Mouse (Mus musculus): ENCODE measurements around the gene Ascc2. TPM values are rescaled to one million over a fixed set of nuclear protein-coding genes. Genes with fewer than 3 reads are reported as not detected.

Ascc2 gene
- total RNA-seq, 1 experiment, result 23.8 TPM

- H3K4me1 ChIP-seq (ENCODE audit: control insufficient read depth in 2 of 2, insufficient read depth in 2 of 2, low read length in 2 of 2, poor library complexity in 1 of 2), result peaks cover 2 to 13% of the 10 kb centered on the region in 2 experiments; a peak in 3 of 4 replicates
- in situ Hi-C loops (cut with MboI; ENCODE audit: low sequenced_read_pairs in 2 of 2, unreplicated experiment in 2 of 2), result no loop called here
- TF ChIP-seq CHD2 (IDR thresholded peaks at IDR 0.05; ENCODE audit: low read depth, low read length), result no peak
- no peak for TF ChIP-seq ZNF384 (IDR thresholded peaks at IDR 0.05; ENCODE audit: low read depth, low read length)
- no peak for TF ChIP-seq HCFC1 (IDR thresholded peaks at IDR 0.05; ENCODE audit: borderline replicate concordance, insufficient read depth, low read length)
- TF ChIP-seq ZC3H11A (IDR thresholded peaks at IDR 0.05; ENCODE audit: borderline replicate concordance, low read depth, low read length), result no peak
- TF ChIP-seq MAFK (IDR thresholded peaks at IDR 0.05; ENCODE audit: insufficient read depth, low read depth, low read length), result no peak
Observed at GRCm38 (mm10) chr11:4692162-4692561, 54.6 kb downstream of the Ascc2 start.

GRCm38 (mm10) chr11:4697043-4697983, 59.8 kb downstream of the Ascc2 start:
- TF ChIP-seq ZNF384 (IDR thresholded peaks at IDR 0.05; ENCODE audit: low read depth, low read length), result no peak
- no peak for TF ChIP-seq MAFK (IDR thresholded peaks at IDR 0.05; ENCODE audit: insufficient read depth, low read depth, low read length)
- TF ChIP-seq HCFC1 (IDR thresholded peaks at IDR 0.05; ENCODE audit: borderline replicate concordance, insufficient read depth, low read length), result no peak
- no peak for TF ChIP-seq ZC3H11A (IDR thresholded peaks at IDR 0.05; ENCODE audit: borderline replicate concordance, low read depth, low read length)
- TF ChIP-seq CHD2 (IDR thresholded peaks at IDR 0.05; ENCODE audit: low read depth, low read length), result no peak
- H3K9ac ChIP-seq (ENCODE audit: insufficient read depth, low read depth, low read length, poor library complexity, severe bottlenecking), result no peak overlapping the region
- in situ Hi-C loops (cut with MboI; ENCODE audit: low sequenced_read_pairs in 2 of 2, unreplicated experiment in 2 of 2), result no loop called here
- peaks cover 12% of the 10 kb centered on the region for H3K36me3 ChIP-seq (ENCODE audit: control insufficient read depth, insufficient read depth, low read length, poor library complexity, severe bottlenecking)
- DNase-seq (ENCODE audit: low read depth, low spot score), result no peak
- no peak overlapping the region for H3K4me3 ChIP-seq (ENCODE audit: insufficient read depth in 1 of 2, low read depth in 1 of 2, low read length in 2 of 2, poor library complexity in 1 of 2, severe bottlenecking in 1 of 2)
- H3K4me1 ChIP-seq (ENCODE audit: control insufficient read depth in 2 of 2, insufficient read depth in 2 of 2, low read length in 2 of 2, poor library complexity in 1 of 2), result peaks cover 0 to 4% of the 10 kb centered on the region in 2 experiments; a peak in 1 of 4 replicates
- no peaks in the 10 kb centered on the region for H3K9me3 ChIP-seq (ENCODE audit: control insufficient read depth, insufficient read depth, low read depth, low read length)
- H3K27ac ChIP-seq (ENCODE audit: insufficient read depth, low read depth, low read length, poor library complexity, severe bottlenecking), result no peak overlapping the region

More at GRCm38 (mm10) chr11:4692162-4692561, 54.6 kb downstream of the Ascc2 start:
- Histone ChIP-seq H3K27ac (ENCODE audit: insufficient read depth, low read depth, low read length, poor library complexity, severe bottlenecking) (no peak overlapping the region), H3K36me3 (ENCODE audit: control insufficient read depth, insufficient read depth, low read length, poor library complexity, severe bottlenecking) (no peaks in the 10 kb centered on the region), H3K9me3 (ENCODE audit: control insufficient read depth, insufficient read depth, low read depth, low read length) (no peaks in the 10 kb centered on the region), H3K4me3 (ENCODE audit: insufficient read depth in 1 of 2, low read depth in 1 of 2, low read length in 2 of 2, poor library complexity in 1 of 2, severe bottlenecking in 1 of 2) (no peak overlapping the region), H3K9ac (ENCODE audit: insufficient read depth, low read depth, low read length, poor library complexity, severe bottlenecking) (no peak overlapping the region)
- DNase-seq (ENCODE audit: low read depth, low spot score), result no peak

GRCm38 (mm10) chr11:4700726-4701125, 63.2 kb downstream of the Ascc2 start:
- in situ Hi-C loops (cut with MboI; ENCODE audit: low sequenced_read_pairs in 2 of 2, unreplicated experiment in 2 of 2), result no loop called here
- H3K4me3 ChIP-seq (ENCODE audit: insufficient read depth in 1 of 2, low read depth in 1 of 2, low read length in 2 of 2, poor library complexity in 1 of 2, severe bottlenecking in 1 of 2), result no peak overlapping the region
- H3K4me1 ChIP-seq (ENCODE audit: control insufficient read depth in 2 of 2, insufficient read depth in 2 of 2, low read length in 2 of 2, poor library complexity in 1 of 2), result peaks cover 0 to 8% of the 10 kb centered on the region in 2 experiments; a peak in 2 of 4 replicates
- DNase-seq (ENCODE audit: low read depth, low spot score), result no peak
- peaks cover 12% of the 10 kb centered on the region for H3K36me3 ChIP-seq (ENCODE audit: control insufficient read depth, insufficient read depth, low read length, poor library complexity, severe bottlenecking)
- TF ChIP-seq ZNF384 (IDR thresholded peaks at IDR 0.05; ENCODE audit: low read depth, low read length) (no peak), CHD2 (IDR thresholded peaks at IDR 0.05; ENCODE audit: low read depth, low read length) (no peak), HCFC1 (IDR thresholded peaks at IDR 0.05; ENCODE audit: borderline replicate concordance, insufficient read depth, low read length) (no peak), ZC3H11A (IDR thresholded peaks at IDR 0.05; ENCODE audit: borderline replicate concordance, low read depth, low read length) (no peak)
- peak overlapping the region; percentile 4; the same call in 1 of the 2 replicates for H3K9ac ChIP-seq (ENCODE audit: insufficient read depth, low read depth, low read length, poor library complexity, severe bottlenecking)
- no peaks in the 10 kb centered on the region for H3K9me3 ChIP-seq (ENCODE audit: control insufficient read depth, insufficient read depth, low read depth, low read length)
- no peak overlapping the region; the same call in 1 of the 2 replicates for H3K27ac ChIP-seq (ENCODE audit: insufficient read depth, low read depth, low read length, poor library complexity, severe bottlenecking)

GRCm38 (mm10) chr11:4703688-4704071, 66.1 kb downstream of the Ascc2 start:
- Histone ChIP-seq H3K9ac (ENCODE audit: insufficient read depth, low read depth, low read length, poor library complexity, severe bottlenecking) (peak overlapping the region; percentile 85), H3K9me3 (ENCODE audit: control insufficient read depth, insufficient read depth, low read depth, low read length) (no peaks in the 10 kb centered on the region), H3K27ac (ENCODE audit: insufficient read depth, low read depth, low read length, poor library complexity, severe bottlenecking) (peak overlapping the region; percentile 41), H3K4me1 (ENCODE audit: control insufficient read depth in 2 of 2, insufficient read depth in 2 of 2, low read length in 2 of 2, poor library complexity in 1 of 2) (peaks cover 0 to 8% of the 10 kb centered on the region in 2 experiments; a peak in 2 of 4 replicates), H3K36me3 (ENCODE audit: control insufficient read depth, insufficient read depth, low read length, poor library complexity, severe bottlenecking) (peaks cover 12% of the 10 kb centered on the region), H3K4me3 (ENCODE audit: insufficient read depth in 1 of 2, low read depth in 1 of 2, low read length in 2 of 2, poor library complexity in 1 of 2, severe bottlenecking in 1 of 2) (peak overlapping the region; percentile 73 to 88)
- in situ Hi-C loops (cut with MboI; ENCODE audit: low sequenced_read_pairs in 2 of 2, unreplicated experiment in 2 of 2), result no loop called here
- no peak for TF ChIP-seq ZC3H11A (IDR thresholded peaks at IDR 0.05; ENCODE audit: borderline replicate concordance, low read depth, low read length)
- no peak for TF ChIP-seq HCFC1 (IDR thresholded peaks at IDR 0.05; ENCODE audit: borderline replicate concordance, insufficient read depth, low read length)
- no peak for TF ChIP-seq MAFK (IDR thresholded peaks at IDR 0.05; ENCODE audit: insufficient read depth, low read depth, low read length)
- no peak for TF ChIP-seq CHD2 (IDR thresholded peaks at IDR 0.05; ENCODE audit: low read depth, low read length)
- TF ChIP-seq ZNF384 (IDR thresholded peaks at IDR 0.05; ENCODE audit: low read depth, low read length), result no peak
- no peak for DNase-seq (ENCODE audit: low read depth, low spot score)
